Mouse (Mus musculus): ENCODE measurements around the gene Ifitm7. TPM values are rescaled to one million over a fixed set of nuclear protein-coding genes. Genes with fewer than 3 reads are reported as not detected.
"Not testable (repeated sequence)": the region's sequence is repeated elsewhere in the genome, so short reads cannot be mapped to it uniquely, and the experiment has no call there.

The Ifitm7 gene
- total RNA-seq, 4 experiments from 2014 or later, result 0.75 to 0.83 TPM; not detected in 2

DNA sequence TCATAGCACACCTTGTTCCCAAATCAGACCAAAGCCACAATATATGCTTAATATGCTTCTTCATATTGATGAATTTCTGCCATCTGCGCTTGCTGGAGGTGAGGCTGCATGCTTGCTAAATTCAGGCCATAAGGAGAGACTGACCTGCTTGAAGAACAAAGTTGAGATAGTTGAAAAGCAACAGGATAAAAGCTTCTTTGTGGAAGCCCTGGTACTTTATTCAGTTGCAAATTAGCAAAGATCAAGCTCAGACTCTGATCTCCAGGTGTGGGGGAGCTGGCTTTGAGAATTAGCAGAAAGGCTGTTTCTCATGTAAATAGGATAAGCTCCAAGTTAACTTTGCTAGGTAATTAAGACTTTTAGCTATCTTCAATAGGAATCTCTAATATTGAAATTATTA is 9.7 kb downstream of the Ifitm7 start:
- DNase-seq, result not testable (repeated sequence)

DNA sequence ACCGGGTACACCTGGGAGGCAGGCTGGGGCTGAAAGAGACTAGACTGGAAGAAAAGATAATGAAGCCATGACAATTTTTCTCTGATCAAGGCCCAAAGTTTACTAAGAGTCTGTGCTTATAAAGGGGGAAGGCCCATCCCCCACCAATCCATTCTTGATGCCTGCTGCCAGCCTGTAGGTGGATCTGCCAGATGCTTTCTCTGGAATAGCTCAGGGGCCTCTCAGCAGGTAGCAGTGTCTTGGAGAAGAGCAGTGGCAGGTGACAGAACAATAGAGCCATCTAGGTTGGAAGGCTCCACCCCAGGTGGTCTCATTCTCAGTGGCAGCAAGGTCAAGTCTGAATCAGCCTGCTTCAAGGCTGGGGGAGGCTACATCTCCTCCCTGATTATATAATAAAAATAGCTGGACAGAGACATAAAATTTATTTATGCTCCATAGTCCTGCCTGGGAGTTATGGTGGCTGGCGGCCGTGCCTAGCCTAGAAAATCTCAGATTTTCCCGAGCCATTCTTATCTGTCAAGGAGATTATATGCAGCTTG is 10.3 kb downstream of the Ifitm7 start:
- not testable (repeated sequence) for DNase-seq

DNA sequence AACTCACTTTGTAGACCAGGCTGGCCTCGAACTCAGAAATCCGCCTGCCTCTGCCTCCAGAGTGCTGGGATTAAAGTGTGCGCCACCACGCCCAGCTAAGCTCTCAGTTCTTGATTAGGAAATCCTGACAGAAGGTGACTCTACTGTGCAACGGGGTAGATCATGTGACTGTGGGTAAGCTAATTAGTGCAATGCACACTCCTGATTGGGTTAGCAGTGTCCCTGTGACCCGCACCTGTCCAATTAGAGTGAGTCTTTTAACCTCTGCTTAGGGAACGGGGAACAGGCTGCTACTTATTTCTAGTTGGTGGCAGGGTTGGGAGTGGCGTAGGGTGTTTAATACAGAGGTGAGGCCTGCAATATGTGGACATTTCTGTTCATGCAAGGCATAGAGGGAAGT is 14.6 kb downstream of the Ifitm7 start:
- DNase-seq, result no peak

DNA sequence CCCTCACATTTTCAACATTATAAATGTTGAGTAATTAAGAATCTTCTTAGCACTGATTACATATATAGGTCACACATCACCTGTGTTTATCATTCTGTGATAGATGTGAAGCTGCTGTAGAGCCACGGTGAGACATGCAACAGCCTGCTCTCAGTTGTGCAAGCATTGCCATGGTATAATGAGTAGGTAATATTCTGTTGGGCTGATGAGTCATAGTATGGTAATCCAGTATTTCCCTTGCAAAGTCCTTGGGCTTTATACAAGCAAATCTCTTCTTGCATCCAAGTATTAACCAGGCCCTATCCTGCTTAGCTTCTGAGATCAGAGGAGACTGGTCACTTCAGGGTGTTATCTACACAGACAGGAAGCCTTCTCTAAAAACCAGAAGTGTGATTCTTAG is 17.6 kb downstream of the Ifitm7 start:
- DNase-seq, result no peak

DNA sequence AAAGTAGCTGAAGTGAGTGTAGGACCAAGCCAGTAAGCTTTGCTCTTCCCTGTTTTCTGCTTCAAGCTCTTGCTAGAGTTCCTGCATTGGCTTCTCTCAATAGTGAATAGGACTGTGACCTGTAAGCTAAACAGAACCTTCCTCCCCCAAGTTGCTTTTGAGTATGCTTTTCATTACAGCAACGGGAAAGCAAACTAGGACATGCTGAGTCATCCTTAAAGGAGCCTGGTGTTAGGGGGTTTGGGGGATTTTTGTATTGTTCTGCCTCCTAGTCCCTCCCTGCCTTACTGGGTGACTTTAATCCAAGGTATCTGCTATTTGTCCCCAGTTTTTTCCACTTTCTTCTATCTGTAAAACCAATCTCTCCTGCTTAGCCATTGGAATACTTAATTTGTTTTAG is 24.6 kb downstream of the Ifitm7 start:
- no peak for DNase-seq

DNA sequence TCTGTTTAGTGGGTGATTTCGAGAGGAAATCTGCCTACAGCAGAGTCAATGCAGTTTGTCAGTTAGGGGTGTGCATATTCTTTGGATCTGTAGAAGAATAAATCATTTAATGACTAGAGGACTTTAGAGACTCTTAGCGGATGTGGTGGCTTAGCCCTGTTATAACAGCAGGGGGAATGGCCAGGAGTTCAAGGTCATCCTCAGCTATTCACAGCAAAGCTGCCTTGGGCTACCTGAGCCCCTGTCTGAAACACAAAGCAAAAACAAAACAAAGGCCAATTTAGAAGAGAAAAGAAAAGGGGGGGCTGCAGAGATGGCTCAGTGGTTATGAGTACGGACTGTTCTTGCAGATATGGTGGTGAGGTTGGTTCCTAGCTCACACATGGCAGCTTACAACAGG is 35.4 kb downstream of the Ifitm7 start:
- DNase-seq, result no peak

DNA sequence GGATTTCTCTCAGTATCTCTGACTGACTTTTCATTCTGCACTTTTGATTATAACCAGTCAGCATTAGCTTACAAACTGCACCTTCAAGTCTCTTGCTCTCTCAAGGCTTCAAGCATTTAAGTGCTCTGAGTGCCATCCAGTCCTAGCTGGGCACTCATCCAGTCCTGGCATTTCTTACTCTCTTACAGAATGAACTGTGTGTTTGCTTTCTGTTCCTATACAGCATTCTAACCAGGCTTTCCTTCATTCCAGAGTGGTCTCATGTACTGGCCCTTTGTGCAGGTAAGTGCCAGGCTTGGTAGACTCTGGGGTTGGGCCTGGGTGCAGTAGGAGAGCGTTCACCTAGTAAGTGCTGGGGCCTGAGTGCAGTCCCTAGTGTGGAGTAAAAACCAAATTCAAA is 40.4 kb downstream of the Ifitm7 start:
- no peak for DNase-seq

DNA sequence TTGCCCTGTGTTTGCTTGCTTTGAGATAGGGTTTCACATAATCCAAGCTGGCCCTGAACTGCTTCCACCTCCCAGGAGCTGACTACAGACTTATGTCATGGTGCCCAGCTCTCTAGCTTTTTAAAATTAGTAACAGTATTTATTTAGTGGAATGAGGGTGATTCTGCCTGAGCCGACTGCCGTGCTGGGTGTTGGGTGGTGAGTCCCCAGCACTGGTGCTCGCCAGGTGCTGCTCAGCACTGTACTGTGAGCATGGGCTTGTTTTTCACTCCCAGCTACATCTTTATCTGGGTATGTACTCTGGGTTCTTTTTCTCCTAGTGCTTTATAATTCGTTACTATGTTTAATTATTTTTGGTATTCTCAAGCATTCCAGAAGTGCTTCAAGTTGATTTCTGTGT is 41.5 kb downstream of the Ifitm7 start:
- DNase-seq, result no peak

DNA sequence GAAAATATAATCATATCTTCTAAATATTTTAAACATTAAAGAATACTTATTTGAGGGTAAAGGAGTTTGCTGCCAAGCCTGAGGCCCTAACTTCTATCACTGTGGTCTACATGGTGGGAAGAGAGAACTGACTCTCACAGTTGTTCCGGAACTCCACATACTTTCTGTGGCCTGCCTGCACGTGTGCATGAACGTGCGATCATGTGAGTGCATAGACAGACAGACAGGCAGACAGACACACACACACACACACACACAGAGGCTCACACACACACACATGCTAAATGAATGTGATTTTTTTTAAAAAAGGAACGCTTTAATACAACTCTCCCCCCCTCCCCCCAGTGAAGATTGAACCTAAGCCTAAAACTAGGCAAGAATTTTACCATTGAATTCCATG is 41.9 kb downstream of the Ifitm7 start:
- no peak for DNase-seq

DNA sequence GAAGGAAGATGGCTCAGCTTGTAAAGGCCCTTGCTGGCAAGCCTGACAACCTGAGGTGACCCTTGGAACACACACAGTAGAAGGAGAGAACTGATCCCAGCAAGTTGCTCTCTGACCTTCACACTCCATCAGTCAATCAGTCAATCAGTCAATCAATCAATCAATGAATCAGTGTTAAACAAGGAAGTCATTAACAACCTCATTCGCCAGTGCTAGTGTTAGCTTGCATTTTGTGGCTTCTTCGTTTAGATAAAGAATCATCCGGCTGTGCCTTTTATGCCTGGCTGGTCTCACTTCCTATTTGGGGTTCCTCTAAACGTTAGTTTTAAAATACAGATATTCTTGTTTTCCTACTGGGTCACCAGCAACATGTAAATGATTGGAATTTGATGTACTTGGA is 42.5 kb downstream of the Ifitm7 start:
- no peak for DNase-seq

DNA sequence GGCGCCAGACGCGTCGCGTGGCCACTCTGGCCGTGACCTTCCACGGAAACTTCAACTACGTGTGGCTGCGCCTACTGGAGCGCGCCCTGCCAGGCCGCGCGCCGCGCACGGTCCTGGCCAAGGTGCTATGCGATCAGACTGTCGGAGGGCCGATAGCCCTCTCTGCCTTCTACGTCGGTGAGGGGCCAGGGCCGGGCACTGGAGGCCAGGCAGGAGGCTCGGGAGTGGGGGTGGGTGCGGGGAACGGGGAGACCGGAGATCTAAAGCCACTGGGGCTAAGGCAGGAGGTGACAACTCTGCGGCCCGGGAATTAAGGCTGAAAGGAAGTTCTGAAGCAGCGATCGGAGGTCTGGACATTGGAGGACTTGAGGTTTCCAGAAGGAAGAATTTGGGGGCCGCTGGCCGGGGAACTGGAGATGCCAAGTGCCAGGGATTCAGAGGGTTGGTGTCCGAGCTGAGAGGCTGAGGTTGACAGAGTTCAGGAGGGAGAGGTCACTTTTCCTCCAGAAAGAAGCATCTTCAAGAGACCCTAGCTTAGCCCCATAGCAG is 45.8 kb downstream of the Ifitm7 start:
- DNase-seq, result no peak

DNA sequence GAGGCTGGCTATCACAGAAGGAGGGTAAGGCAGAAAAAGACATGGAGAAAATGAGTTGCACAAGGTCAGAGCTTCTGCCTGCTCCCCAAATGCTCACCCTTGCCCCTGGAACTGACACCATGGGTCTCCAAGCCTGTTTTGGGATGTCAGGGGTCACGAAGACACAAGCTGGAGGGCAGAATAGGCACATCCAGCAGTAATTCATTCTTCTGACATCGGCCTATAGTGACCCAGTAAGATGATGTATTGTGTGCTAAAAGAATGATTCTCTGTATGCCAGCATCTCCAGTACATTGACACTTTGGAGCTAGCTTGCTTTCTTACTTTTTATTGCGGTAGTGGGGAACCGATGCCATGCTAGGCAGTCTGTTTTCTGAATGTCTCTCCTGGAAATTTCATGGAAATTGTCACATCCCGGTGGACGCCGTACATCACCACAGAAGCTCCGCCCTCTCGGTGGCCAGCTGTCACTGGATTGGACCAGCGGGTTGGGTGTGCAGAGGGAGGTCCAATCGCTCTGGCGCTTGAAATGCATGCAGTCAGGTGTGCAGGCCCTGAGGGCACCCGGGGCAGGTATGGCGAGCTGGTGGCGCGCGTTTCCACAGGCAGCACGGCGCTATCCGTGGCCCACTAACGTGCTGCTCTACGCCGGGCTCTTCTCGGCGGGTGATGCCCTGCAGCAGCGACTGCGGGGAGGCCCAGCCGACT is 46.4 kb downstream of the Ifitm7 start:
- DNase-seq, result peak; percentile 62

Other genes starting within 250 kb of the Ifitm7 start
- gene Rrn3, start 206.2 kb downstream of the Ifitm7 start, total RNA-seq (2022), result 10 to 100 TPM; 47.4 to 55.0 (median 50.1) TPM
- 10 to 100 TPM; 56.4 to 67.5 (median 61.9) TPM for gene Ntan1, start 168.0 kb downstream of the Ifitm7 start, total RNA-seq (2022)
- 100 to 1,000 TPM in 1 of 4 experiments, 10 to 100 TPM in 3; 86.7 to 107 (median 95.7) TPM for gene Pdxdc1, start 83.8 kb downstream of the Ifitm7 start, total RNA-seq (2022)
- gene Mpv17l, start 83.7 kb downstream of the Ifitm7 start, total RNA-seq (2022), result 10 to 100 TPM; 12.4 to 21.4 (median 16.7) TPM
- gene 2900011O08Rik, start 284 bp downstream of the Ifitm7 start, total RNA-seq (2022), result 1 to 10 TPM; 1.2 to 4.5 (median 2.6) TPM
- 10 to 100 TPM; 39.9 to 69.3 (median 52.3) TPM for gene Nde1, start 176.4 kb upstream of the Ifitm7 start, total RNA-seq (2022)
- 100 to 1,000 TPM; 109 to 161 (median 148) TPM for gene Marf1, start 176.5 kb upstream of the Ifitm7 start, total RNA-seq (2022)

Data from adrenal gland, adult 8-10 months (tissue).